Mouse (Mus musculus) lung, adult 18-20 months (tissue): ENCODE data around the gene Chd4.
"Not testable (repeated sequence)": the region's sequence is repeated elsewhere in the genome, so short reads cannot be mapped to it uniquely, and the experiment has no call there.

Experiments used
- DNase-seq, 2 experiments: peaks; one replicate each; pipeline ENCODE4 v3.0.0; 2022; ENCODE audit warnings: mixed read lengths in 2 of 2

The Chd4 gene

GRCm38 (mm10) chr6:125162615-125163305 lies 67.0 kb downstream of the Chd4 start:
- DNase-seq, result not testable (repeated sequence)

GRCm38 (mm10) chr6:125163801-125164657 lies 68.2 kb downstream of the Chd4 start:
- DNase-seq, result peak; percentile 27 to 49

GRCm38 (mm10) chr6:125164672-125165327 lies 69.0 kb downstream of the Chd4 start:
- DNase-seq, result peak; percentile 74 to 77

GRCm38 (mm10) chr6:125165328-125165891 lies 69.6 kb downstream of the Chd4 start:
- DNase-seq, result peak; percentile 98

- peak; percentile 91 to 94 for DNase-seq
These were observed 70.4 kb downstream of the Chd4 start, which contains the start of gene Gapdh for GRCm38 (mm10) chr6:125166051-125166751. Gapdh (minus strand) TSS chr6:125166467.

- DNase-seq, result peak; percentile 35
These were observed 71.3 kb downstream of the Chd4 start for GRCm38 (mm10) chr6:125166861-125167650.

- no peak for DNase-seq
These were observed 72.3 kb downstream of the Chd4 start for GRCm38 (mm10) chr6:125168086-125168485.

GRCm38 (mm10) chr6:125170194-125170593 lies 74.4 kb downstream of the Chd4 start:
- DNase-seq, result peak in 1 of 2 experiments; percentile 28

- DNase-seq, result peak in 1 of 2 experiments; percentile 14
These were observed 76.7 kb downstream of the Chd4 start for GRCm38 (mm10) chr6:125172474-125172873.

- DNase-seq, result no peak
These were observed 77.5 kb downstream of the Chd4 start for GRCm38 (mm10) chr6:125173256-125173655.

GRCm38 (mm10) chr6:125175469-125175868 lies 79.7 kb downstream of the Chd4 start:
- DNase-seq, result no peak

GRCm38 (mm10) chr6:125179601-125180000 lies 83.8 kb downstream of the Chd4 start:
- no peak for DNase-seq
